Mouse (Mus musculus) MEL (cell line): ENCODE data around the gene Ttc34. TPM values are rescaled to one million over a fixed set of nuclear protein-coding genes. Genes with fewer than 3 reads are reported as not detected.

ENCODE experiments used
- DNase-seq: peaks from one replicate; pipeline ENCODE4 v3.0.0; 2011; ENCODE audit warnings: low read depth, low spot score
- H3K27ac ChIP-seq: 2 replicates; pipeline ENCODE4 v1.5.1; 2012; ENCODE audit warnings: low read depth, mild to moderate bottlenecking, control low read depth, low read length, moderate library complexity; ENCODE audit not compliant: control insufficient read depth
- H3K27me3 ChIP-seq, 2 experiments: fragments of 150-350 bp in 1 of 2; sonication (generic) in 1 of 2; 2 replicates each; pipeline ENCODE4 v1.6.1; 2012; ENCODE audit warnings: low read length in 2 of 2, mild to moderate bottlenecking in 2 of 2, improper control_type of control experiment in 1 of 2, moderate library complexity in 1 of 2; ENCODE audit not compliant: insufficient read depth in 2 of 2, control insufficient read depth in 1 of 2
- H3K36me3 ChIP-seq, 2 experiments: 2 replicates each; pipeline ENCODE4 v1.6.1; 2012 to 2014; ENCODE audit warnings: low read length in 2 of 2, improper control_type of control experiment in 1 of 2, inconsistent platforms in 1 of 2, mild to moderate bottlenecking in 1 of 2; ENCODE audit not compliant: insufficient read depth in 2 of 2, control insufficient read depth in 1 of 2
- H3K4me1 ChIP-seq, 2 experiments: fragments of 150-350 bp in 1 of 2; sonication (generic) in 1 of 2; 2 replicates each; pipeline ENCODE4 v1.6.1; 2012; ENCODE audit warnings: low read length in 2 of 2, improper control_type of control experiment in 1 of 2, mild to moderate bottlenecking in 1 of 2; ENCODE audit not compliant: insufficient read depth in 2 of 2, control insufficient read depth in 1 of 2
- H3K4me3 ChIP-seq, 2 experiments: fragments of 150-350 bp in 1 of 2; sonication (generic) in 1 of 2; 2 replicates each; pipeline ENCODE4 v1.5.1; 2012; ENCODE audit warnings: low read depth in 2 of 2, low read length in 2 of 2, mild to moderate bottlenecking in 2 of 2, moderate library complexity in 2 of 2, control low read depth in 1 of 2, improper control_type of control experiment in 1 of 2; ENCODE audit not compliant: control insufficient read depth in 1 of 2, insufficient read depth in 1 of 2
- H3K79me2 ChIP-seq: 2 replicates; pipeline ENCODE4 v1.6.1; 2012; ENCODE audit warnings: mild to moderate bottlenecking, low read length, moderate library complexity; ENCODE audit not compliant: control insufficient read depth, poor library complexity, insufficient read depth
- H3K9ac ChIP-seq: 2 replicates; pipeline ENCODE4 v1.6.1; 2012; ENCODE audit warnings: low read depth, mild to moderate bottlenecking, control low read depth, low read length, moderate library complexity; ENCODE audit not compliant: control insufficient read depth, poor library complexity, severe bottlenecking
- H3K9me3 ChIP-seq: fragments of 150-350 bp; sonication (generic); replicated peaks from 2 replicates; pipeline ENCODE4 v1.6.1; 2012; ENCODE audit warnings: mild to moderate bottlenecking, low read length, improper control_type of control experiment, moderate library complexity; ENCODE audit not compliant: insufficient read depth
- BHLHE40 ChIP-seq: IDR thresholded peaks from 2 replicates; pipeline ENCODE4 v1.6.1; 2012; ENCODE audit warnings: low read depth, mild to moderate bottlenecking, inconsistent platforms, low read length, improper control_type of control experiment, borderline replicate concordance
- CHD1 ChIP-seq: IDR thresholded peaks from 2 replicates; pipeline ENCODE4 v1.6.1; 2012; ENCODE audit warnings: low read depth, mild to moderate bottlenecking, inconsistent platforms, low read length, improper control_type of control experiment
- CHD2 ChIP-seq: IDR thresholded peaks from 2 replicates; pipeline ENCODE4 v1.6.1; 2011; ENCODE audit warnings: low read length, improper control_type of control experiment
- CTCF ChIP-seq, 3 experiments: IDR thresholded peaks in 2 of 3; conservative IDR thresholded peaks in 1 of 3; 2 replicates each; pipeline ENCODE4 v1.5.1; 2011 to 2012; ENCODE audit warnings: low read length in 3 of 3, low read depth in 2 of 3, mild to moderate bottlenecking in 2 of 3, improper control_type of control experiment in 1 of 3, inconsistent platforms in 1 of 3, mixed read lengths in 1 of 3, moderate library complexity in 1 of 3; ENCODE audit not compliant: control insufficient read depth in 1 of 3, insufficient read depth in 1 of 3, poor library complexity in 1 of 3, severe bottlenecking in 1 of 3
- E2F4 ChIP-seq: IDR thresholded peaks from 2 replicates; pipeline ENCODE4 v1.6.1; 2011; ENCODE audit warnings: low read depth, low read length, improper control_type of control experiment, borderline replicate concordance
- ELF1 ChIP-seq: IDR thresholded peaks from 2 replicates; pipeline ENCODE4 v1.6.1; 2014; ENCODE audit warnings: low read depth, mild to moderate bottlenecking, inconsistent platforms, low read length, improper control_type of control experiment, moderate library complexity
- ETS1 ChIP-seq: IDR thresholded peaks from 2 replicates; pipeline ENCODE4 v1.6.1; 2012; ENCODE audit warnings: low read depth, mild to moderate bottlenecking, inconsistent platforms, low read length, improper control_type of control experiment, moderate library complexity
- GABPA ChIP-seq: IDR thresholded peaks from 2 replicates; pipeline ENCODE4 v1.6.1; 2012; ENCODE audit warnings: low read depth, mild to moderate bottlenecking, inconsistent platforms, low read length, improper control_type of control experiment, moderate library complexity
- GATA1 ChIP-seq: IDR thresholded peaks from 2 replicates; pipeline ENCODE4 v1.6.1; 2011; ENCODE audit warnings: low read depth, low read length, improper control_type of control experiment
- HCFC1 ChIP-seq: IDR thresholded peaks from 2 replicates; pipeline ENCODE4 v1.6.1; 2012; ENCODE audit warnings: low read depth, mild to moderate bottlenecking, inconsistent platforms, low read length, improper control_type of control experiment, moderate library complexity
- JUND ChIP-seq: IDR thresholded peaks from 2 replicates; pipeline ENCODE4 v1.6.1; 2011; ENCODE audit warnings: low read depth, mild to moderate bottlenecking, improper control_type of control experiment, low read length
- KAT2A ChIP-seq: conservative IDR thresholded peaks from 2 replicates; pipeline ENCODE4 v1.6.1; 2012; ENCODE audit warnings: low read depth, low read length, improper control_type of control experiment, inconsistent platforms
- MAFK ChIP-seq: IDR thresholded peaks from 2 replicates; pipeline ENCODE4 v1.6.1; 2011; ENCODE audit warnings: low read depth, mild to moderate bottlenecking, low read length, improper control_type of control experiment, borderline replicate concordance
- MAX ChIP-seq: IDR thresholded peaks from 2 replicates; pipeline ENCODE4 v1.6.1; 2011; ENCODE audit warnings: low read length, improper control_type of control experiment
- MAZ ChIP-seq: IDR thresholded peaks from 2 replicates; pipeline ENCODE4 v1.6.1; 2012; ENCODE audit warnings: low read depth, mild to moderate bottlenecking, inconsistent platforms, low read length, improper control_type of control experiment
- MEF2A ChIP-seq: IDR thresholded peaks from 2 replicates; pipeline ENCODE4 v1.6.1; 2014; ENCODE audit warnings: low read depth, mild to moderate bottlenecking, inconsistent platforms, low read length, improper control_type of control experiment; ENCODE audit not compliant: poor library complexity, insufficient replicate concordance, severe bottlenecking; ENCODE audit errors: extremely low read depth
- MXI1 ChIP-seq: IDR thresholded peaks from 2 replicates; pipeline ENCODE4 v1.6.1; 2011; ENCODE audit warnings: mild to moderate bottlenecking, low read depth, low read length, improper control_type of control experiment
- MYB ChIP-seq: IDR thresholded peaks from 2 replicates; pipeline ENCODE4 v1.6.1; 2011; ENCODE audit warnings: mild to moderate bottlenecking, low read depth, low read length, improper control_type of control experiment
- MYC ChIP-seq: IDR thresholded peaks from 2 replicates; pipeline ENCODE4 v1.6.1; 2011; ENCODE audit warnings: low read depth, mild to moderate bottlenecking, low read length, improper control_type of control experiment, moderate library complexity
- NRF1 ChIP-seq: IDR thresholded peaks from 2 replicates; pipeline ENCODE4 v1.6.1; 2014; ENCODE audit warnings: low read depth, mild to moderate bottlenecking, inconsistent platforms, low read length, improper control_type of control experiment, moderate library complexity; ENCODE audit not compliant: poor library complexity, insufficient read depth, severe bottlenecking
- POLR2A ChIP-seq, 2 experiments: IDR thresholded peaks; 2 replicates each; pipeline ENCODE4 v1.6.1; 2011 to 2012; ENCODE audit warnings: low read length in 2 of 2, mild to moderate bottlenecking in 2 of 2, control low read depth in 1 of 2, improper control_type of control experiment in 1 of 2, low read depth in 1 of 2, moderate library complexity in 1 of 2; ENCODE audit not compliant: control insufficient read depth in 1 of 2, insufficient read depth in 1 of 2, poor library complexity in 1 of 2
- POLR2AphosphoS2 ChIP-seq: IDR thresholded peaks from 2 replicates; pipeline ENCODE4 v1.6.1; 2011; ENCODE audit warnings: low read length, improper control_type of control experiment
- RAD21 ChIP-seq: IDR thresholded peaks from 2 replicates; pipeline ENCODE4 v1.6.1; 2011; ENCODE audit warnings: mild to moderate bottlenecking, low read depth, low read length, improper control_type of control experiment
- RCOR1 ChIP-seq: IDR thresholded peaks from 2 replicates; pipeline ENCODE4 v1.6.1; 2012; ENCODE audit warnings: low read depth, mild to moderate bottlenecking, inconsistent platforms, low read length, improper control_type of control experiment
- SIN3A ChIP-seq: IDR thresholded peaks from 2 replicates; pipeline ENCODE4 v1.6.1; 2012; ENCODE audit warnings: low read length, improper control_type of control experiment, inconsistent platforms
- SMC3 ChIP-seq: IDR thresholded peaks from 2 replicates; pipeline ENCODE4 v1.6.1; 2011; ENCODE audit warnings: low read depth, low read length, improper control_type of control experiment
- TAL1 ChIP-seq: IDR thresholded peaks from 2 replicates; pipeline ENCODE4 v1.6.1; 2012; ENCODE audit warnings: mild to moderate bottlenecking, inconsistent platforms, low read length, moderate library complexity, mixed read lengths
- TBP ChIP-seq: IDR thresholded peaks from 2 replicates; pipeline ENCODE4 v1.8.0; 2011; ENCODE audit warnings: low read depth, low read length, improper control_type of control experiment
- TCF12 ChIP-seq: IDR thresholded peaks from 2 replicates; pipeline ENCODE4 v1.6.1; 2014; ENCODE audit warnings: low read depth, mild to moderate bottlenecking, inconsistent platforms, low read length, improper control_type of control experiment, moderate library complexity
- UBTF ChIP-seq: IDR thresholded peaks from 2 replicates; pipeline ENCODE4 v1.6.1; 2012; ENCODE audit warnings: low read depth, mild to moderate bottlenecking, inconsistent platforms, low read length, improper control_type of control experiment, moderate library complexity, borderline replicate concordance; ENCODE audit not compliant: insufficient read depth
- USF1 ChIP-seq: IDR thresholded peaks from 2 replicates; pipeline ENCODE4 v1.6.1; 2014; ENCODE audit warnings: low read depth, mild to moderate bottlenecking, inconsistent platforms, low read length, improper control_type of control experiment, moderate library complexity
- USF2 ChIP-seq, 2 experiments: IDR thresholded peaks; 2 replicates each; pipeline ENCODE4 v1.6.1; 2011 to 2012; ENCODE audit warnings: improper control_type of control experiment in 2 of 2, low read length in 2 of 2, borderline replicate concordance in 1 of 2, inconsistent platforms in 1 of 2, low read depth in 1 of 2, mild to moderate bottlenecking in 1 of 2; ENCODE audit not compliant: insufficient read depth in 1 of 2
- ZC3H11A ChIP-seq: IDR thresholded peaks from 2 replicates; pipeline ENCODE4 v1.6.1; 2012; ENCODE audit warnings: low read depth, mild to moderate bottlenecking, inconsistent platforms, low read length, improper control_type of control experiment
- ZKSCAN1 ChIP-seq: IDR thresholded peaks from 2 replicates; pipeline ENCODE4 v1.6.1; 2012; ENCODE audit warnings: low read depth, mild to moderate bottlenecking, inconsistent platforms, low read length, improper control_type of control experiment, moderate library complexity
- ZMIZ1 ChIP-seq: IDR thresholded peaks from 2 replicates; pipeline ENCODE4 v1.6.1; 2012; ENCODE audit warnings: low read depth, mild to moderate bottlenecking, inconsistent platforms, low read length, improper control_type of control experiment, moderate library complexity
- ZNF384 ChIP-seq: IDR thresholded peaks from 2 replicates; pipeline ENCODE4 v1.6.1; 2012; ENCODE audit warnings: low read depth, mild to moderate bottlenecking, inconsistent platforms, low read length, improper control_type of control experiment
- polyA plus RNA-seq, 2 experiments: library from polyadenylated mRNA; stranded (reverse) in 1 of 2; unstranded in 1 of 2; fragments of >175 nt in 1 of 2; fragments of >200 nt in 1 of 2; gene quantifications; 2 replicates each; pipeline versions ENCODE4 v1.2.1 to v1.2.4; 2012; ENCODE audit warnings: low replicate concordance in 2 of 2, low read depth in 1 of 2; ENCODE audit not compliant: insufficient read length in 2 of 2, insufficient read depth in 1 of 2, missing spikeins in 1 of 2
- total RNA-seq: library from RNA; depleted of rRNA; stranded (reverse); fragments of 300-350 nt; gene quantifications from 2 replicates; pipeline ENCODE4 v1.2.3, GENCODE M21; 2012

Gene Ttc34
- total and polyA plus RNA-seq, 3 experiments: not detected

GRCm38 (mm10) chr4:154877864-154878548 lies 40.7 kb downstream of the Ttc34 start:
- H3K9me3 ChIP-seq: no peaks in the 10 kb centered on the region
- H3K4me3 ChIP-seq: peak overlapping the region in 1 of 2 experiments; percentile 34; a peak in 1 of 4 replicates
- peak; percentile 94 for DNase-seq
- peaks cover 0 to 3% of the 10 kb centered on the region in 2 experiments; a peak in 1 of 4 replicates for H3K36me3 ChIP-seq
- H3K79me2 ChIP-seq: no peaks in the 10 kb centered on the region
- H3K4me1 ChIP-seq: peaks cover 0 to 9% of the 10 kb centered on the region in 2 experiments; a peak in 3 of 4 replicates
- no peaks in the 10 kb centered on the region; a peak in 1 of 4 replicates for H3K27me3 ChIP-seq
- H3K9ac ChIP-seq: 0 out of 2 replicates have a peak overlapping the region, but pooled peaks have one; percentile 33
- H3K27ac ChIP-seq: no peak overlapping the region
- peak; percentile 70 for TF ChIP-seq ZC3H11A
- TF ChIP-seq UBTF: no peak
- TF ChIP-seq POLR2AphosphoS2: no peak
- no peak for TF ChIP-seq ZNF384
- TF ChIP-seq GATA1: no peak
- TF ChIP-seq GABPA: no peak
- no peak for TF ChIP-seq MYB
- peak; percentile 38; the same call in 1 of the 2 replicates for TF ChIP-seq MAX
- TF ChIP-seq SIN3A: peak; percentile 48
- peak; percentile 34 to 66 (median 65) for TF ChIP-seq CTCF (IDR thresholded peaks at IDR 0.05 in 2 of 3, conservative IDR thresholded peaks at IDR 0.05 in 1 of 3; ENCODE audit: control insufficient read depth in 1 of 3, insufficient read depth in 1 of 3, low read depth in 2 of 3, low read length in 3 of 3, poor library complexity in 1 of 3, severe bottlenecking in 1 of 3)
- no peak for TF ChIP-seq KAT2A
- TF ChIP-seq TCF12: no peak
- TF ChIP-seq ELF1: peak; percentile 71
- TF ChIP-seq SMC3: peak; percentile 67
- peak; percentile 67 for TF ChIP-seq MXI1
- TF ChIP-seq RCOR1: no peak
- no peak for TF ChIP-seq CHD2
- peak in 1 of 2 experiments; percentile 51; a peak in 1 of 4 replicates for TF ChIP-seq POLR2A (IDR thresholded peaks at IDR 0.05; ENCODE audit: control insufficient read depth in 1 of 2, insufficient read depth in 1 of 2, low read depth in 1 of 2, low read length in 2 of 2, poor library complexity in 1 of 2)
- no peak for TF ChIP-seq USF2 (IDR thresholded peaks at IDR 0.05; ENCODE audit: borderline replicate concordance in 1 of 2, insufficient read depth in 1 of 2, low read depth in 1 of 2, low read length in 2 of 2)
- TF ChIP-seq ZMIZ1: no peak
- no peak for TF ChIP-seq ZKSCAN1
- TF ChIP-seq RAD21: peak; percentile 69
- TF ChIP-seq MYC: 0 out of 2 replicates have a peak, but pooled peaks have one; percentile 51
- 0 out of 2 replicates have a peak, but pooled peaks have one; percentile 24 for TF ChIP-seq ETS1
- no peak for TF ChIP-seq MAZ
- TF ChIP-seq CHD1: no peak
- no peak for TF ChIP-seq TBP
- TF ChIP-seq BHLHE40: no peak
- no peak for TF ChIP-seq MEF2A
- 0 out of 2 replicates have a peak, but pooled peaks have one; percentile 31 for TF ChIP-seq JUND
- TF ChIP-seq NRF1: no peak
- TF ChIP-seq MAFK: no peak
- no peak for TF ChIP-seq E2F4
- TF ChIP-seq TAL1: no peak
- TF ChIP-seq USF1: no peak
- TF ChIP-seq HCFC1: peak; percentile 72
